Mouse (Mus musculus) testis, adult 10 weeks (tissue): ENCODE data around the gene Raet1e. TPM values are rescaled to one million over a fixed set of nuclear protein-coding genes. Genes with fewer than 3 reads are reported as not detected.

Source experiments
- polyA plus RNA-seq: library from polyadenylated mRNA; stranded (reverse); fragments of 350-450 nt; fragmentation: Illumina TruSeq; extraction: RNeasy Lipid Tissue Mini Kit (QIAGEN cat#74804); gene quantifications from one replicate; pipeline ENCODE4 v1.2.3, GENCODE M21; 2014; ENCODE audit warnings: low read depth, low replicate concordance

Raet1e gene
- polyA plus RNA-seq, result 0.38 TPM

GRCm38 (mm10) chr10:22158310-22158999 is at the start of gene Raet1e, which contains the start of gene H60b:
Gene Raet1e, plus strand, starts transcription at chr10:22158569.
Gene H60b, plus strand, starts transcription at chr10:22158586.

GRCm38 (mm10) chr10:22149073-22149690 is 9.2 kb upstream of the Raet1e start, which contains the start of gene E030030I06Rik:
Gene E030030I06Rik, minus strand, starts transcription at chr10:22149270.

GRCm38 (mm10) chr10:22360252-22360651 is 201.9 kb downstream of the Raet1e start, which contains the start of gene Raet1d:
Gene Raet1d, plus strand, starts transcription at chr10:22360552.

Other genes with a start within 250 kb of the Raet1e start
- 26.9 TPM for gene 4930444G20Rik, start 90.5 kb upstream of the Raet1e start, polyA plus RNA-seq
- not detected for gene E030030I06Rik, start 9.3 kb upstream of the Raet1e start, polyA plus RNA-seq
- not detected for gene H60b, start within 50 bp of the Raet1e start, polyA plus RNA-seq
- gene Raet1d, start 202.0 kb downstream of the Raet1e start, polyA plus RNA-seq, result 0.71 TPM